Mouse (Mus musculus): ENCODE measurements around the gene 1700067P10Rik.

DNA sequence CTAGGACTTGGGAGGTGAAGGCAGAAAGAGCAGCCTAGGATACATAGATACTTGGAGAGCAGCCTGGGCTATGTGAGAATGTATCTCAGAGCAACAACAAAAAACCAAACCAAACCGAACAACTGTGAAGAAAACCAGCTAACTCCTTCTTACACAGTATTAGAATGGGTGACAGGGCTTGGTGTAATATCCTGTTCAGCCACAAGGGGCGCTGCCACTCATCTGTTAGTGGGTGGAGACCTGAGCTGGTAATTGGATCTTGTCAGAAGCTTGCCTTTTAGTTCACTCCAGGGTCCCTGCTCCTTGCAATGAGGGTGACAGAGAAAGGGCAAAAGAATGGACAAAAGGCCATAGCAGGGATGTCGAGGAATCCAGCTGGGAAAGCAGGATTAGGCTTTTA is 30.5 kb downstream of the 1700067P10Rik start:
- peak; percentile 82; the same call in 1 of the 2 replicates for TF ChIP-seq CTCF (IDR thresholded peaks at IDR 0.05; ENCODE audit: extremely low read depth, insufficient read depth, insufficient read length, insufficient replicate concordance)
- no peak for TF ChIP-seq POLR2A (IDR thresholded peaks at IDR 0.05; ENCODE audit: low read depth, low read length)

Data from spleen, adult 2 months (tissue).